Mouse (Mus musculus) ES-Bruce4 (cell line): ENCODE measurements around the gene Macrod2. TPM values are rescaled to one million over a fixed set of nuclear protein-coding genes. Genes with fewer than 3 reads are reported as not detected.

Source experiments
- H3K27ac ChIP-seq: 2 replicates; pipeline ENCODE4 v1.5.1; 2012; ENCODE audit warnings: low read length, inconsistent platforms; ENCODE audit not compliant: insufficient read depth
- H3K27me3 ChIP-seq: 2 replicates; pipeline ENCODE4 v1.6.1; 2012; ENCODE audit warnings: mild to moderate bottlenecking, low read length, inconsistent platforms; ENCODE audit not compliant: control insufficient read depth, poor library complexity, insufficient read depth, severe bottlenecking
- H3K36me3 ChIP-seq: 2 replicates; pipeline ENCODE4 v1.6.1; 2012; ENCODE audit warnings: inconsistent platforms, mild to moderate bottlenecking, low read length, moderate library complexity; ENCODE audit not compliant: control insufficient read depth, poor library complexity, insufficient read depth, severe bottlenecking
- H3K4me1 ChIP-seq: one replicate; pipeline ENCODE4 v1.8.1; 2011; ENCODE audit warnings: low read length; ENCODE audit not compliant: control insufficient read depth, insufficient read depth
- H3K4me3 ChIP-seq: 2 replicates; pipeline ENCODE4 v1.5.1; 2011; ENCODE audit warnings: low read depth, mild to moderate bottlenecking, low read length
- H3K9ac ChIP-seq: 2 replicates; pipeline ENCODE4 v1.6.1; 2012; ENCODE audit warnings: low read depth, mild to moderate bottlenecking, inconsistent platforms; ENCODE audit not compliant: poor library complexity, severe bottlenecking
- H3K9me3 ChIP-seq: replicated peaks from 2 replicates; pipeline ENCODE4 v1.6.1; 2012; ENCODE audit warnings: mild to moderate bottlenecking, low read length, inconsistent platforms; ENCODE audit not compliant: control insufficient read depth, poor library complexity, insufficient read depth, severe bottlenecking
- CTCF ChIP-seq: IDR thresholded peaks from one replicate; pipeline ENCODE4 v1.8.1; 2011; ENCODE audit warnings: low read depth, low read length
- EP300 ChIP-seq: IDR thresholded peaks from 2 replicates; pipeline ENCODE4 v1.6.1; 2011; ENCODE audit warnings: low read depth, low read length; ENCODE audit not compliant: insufficient read depth
- POLR2A ChIP-seq: IDR thresholded peaks from one replicate; pipeline ENCODE4 v1.8.1; 2011; ENCODE audit warnings: low read length; ENCODE audit not compliant: insufficient read depth
- polyA plus RNA-seq: library from polyadenylated mRNA; stranded (reverse); fragments of >200 nt; gene quantifications from 2 replicates; pipeline ENCODE4 v1.2.4, GENCODE M21; 2011; ENCODE audit warnings: low read depth; ENCODE audit not compliant: missing spikeins, insufficient read depth, insufficient read length

The Macrod2 gene
- polyA plus RNA-seq, 1 experiment = 11.9 TPM

DNA sequence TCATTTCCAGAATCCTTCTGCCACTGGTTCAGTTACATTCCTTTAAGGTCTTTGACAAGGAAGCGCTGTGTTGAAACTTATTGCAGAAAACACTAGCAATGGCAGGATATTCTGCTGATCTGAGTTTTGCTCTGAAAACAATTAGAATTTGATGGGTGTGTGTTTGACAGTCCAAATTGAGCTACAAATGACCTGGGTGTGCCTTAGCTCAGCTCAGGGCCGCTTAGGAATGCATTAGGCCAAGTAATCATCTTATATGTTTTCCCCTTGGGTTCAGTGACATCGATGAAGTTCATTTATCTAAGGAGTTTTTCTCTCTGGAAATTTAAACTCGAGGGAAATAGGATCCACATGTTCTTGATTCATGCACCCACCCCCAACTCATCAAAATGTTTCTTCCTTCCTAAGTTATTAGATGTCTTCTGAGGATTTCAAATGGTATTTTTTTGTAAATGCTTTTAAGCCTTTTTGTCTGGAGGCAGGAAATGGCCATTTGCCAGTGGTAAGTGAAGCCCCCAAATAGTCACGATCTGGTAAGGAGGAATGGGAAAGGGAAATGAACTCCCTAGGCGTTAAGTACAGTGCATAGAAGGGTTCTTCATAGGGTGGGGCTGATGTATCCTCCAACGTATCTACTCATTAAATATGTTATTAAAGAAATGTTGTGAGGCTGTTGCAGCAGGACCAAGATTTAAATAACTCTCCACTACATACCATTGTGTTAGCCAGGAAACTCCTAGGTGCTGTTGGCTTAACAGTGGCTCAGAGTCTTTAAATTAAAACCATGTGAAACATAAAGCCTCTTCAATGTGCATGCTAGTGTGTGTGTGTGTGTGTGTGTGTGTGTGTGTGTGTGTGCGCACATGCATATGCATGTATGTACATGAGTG is 1430.7 kb downstream of the Macrod2 start:
- Histone ChIP-seq H3K9me3 (no peaks in the 10 kb centered on the region), H3K36me3 (no peaks in the 10 kb centered on the region), H3K4me1 (no peaks in the 10 kb centered on the region), H3K27ac (no peak overlapping the region), H3K9ac (no peak overlapping the region), H3K27me3 (no peaks in the 10 kb centered on the region), H3K4me3 (no peak overlapping the region)
- TF ChIP-seq EP300 (no peak), CTCF (no peak), POLR2A (no peak)

DNA sequence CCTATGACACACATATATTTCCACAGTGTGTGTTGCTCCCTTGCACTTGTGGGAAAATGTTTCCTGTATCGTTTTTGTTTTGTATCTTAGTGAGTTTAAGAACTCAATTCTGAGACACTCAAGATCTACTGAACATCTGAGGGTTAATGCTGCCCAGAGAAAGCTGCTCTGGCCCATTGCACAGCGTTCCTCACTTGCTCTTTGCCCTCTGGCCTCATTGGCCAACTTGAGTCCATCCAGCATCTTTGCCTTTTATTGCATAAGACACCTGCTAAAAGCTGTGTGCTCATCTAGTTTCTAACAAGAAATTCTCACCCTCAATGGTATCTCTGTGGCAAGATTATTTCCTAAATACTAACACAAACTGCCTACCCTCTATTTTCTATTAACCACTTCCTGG is 1435.4 kb downstream of the Macrod2 start:
- Histone ChIP-seq H3K4me3 (no peak overlapping the region), H3K9ac (no peak overlapping the region), H3K4me1 (no peaks in the 10 kb centered on the region), H3K36me3 (no peaks in the 10 kb centered on the region), H3K27me3 (no peaks in the 10 kb centered on the region), H3K27ac (no peak overlapping the region), H3K9me3 (no peaks in the 10 kb centered on the region)
- TF ChIP-seq CTCF (no peak), EP300 (no peak), POLR2A (no peak)

DNA sequence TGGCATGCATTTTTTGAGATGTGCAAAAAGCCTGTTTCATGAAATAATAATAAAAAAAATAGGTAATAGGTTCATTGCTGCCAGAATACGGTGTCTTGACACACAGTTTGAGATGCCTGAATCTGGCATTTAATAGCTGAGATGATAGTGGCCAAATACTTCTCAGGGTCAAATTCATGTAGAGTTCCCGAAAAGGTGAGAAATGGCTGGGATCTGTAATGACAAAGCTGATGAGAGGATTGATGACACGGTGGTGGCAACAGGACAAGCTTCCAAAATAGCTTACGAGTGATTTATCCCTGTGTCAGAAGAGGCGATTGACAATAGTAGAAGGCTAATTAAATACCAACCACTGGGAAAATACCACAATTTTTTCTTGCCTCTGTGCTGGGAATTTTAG is 1436.4 kb downstream of the Macrod2 start:
- Histone ChIP-seq H3K4me1 (no peaks in the 10 kb centered on the region), H3K9ac (no peak overlapping the region), H3K9me3 (no peaks in the 10 kb centered on the region), H3K4me3 (no peak overlapping the region), H3K36me3 (no peaks in the 10 kb centered on the region), H3K27ac (no peak overlapping the region), H3K27me3 (no peaks in the 10 kb centered on the region)
- TF ChIP-seq POLR2A (no peak), CTCF (no peak), EP300 (no peak)

DNA sequence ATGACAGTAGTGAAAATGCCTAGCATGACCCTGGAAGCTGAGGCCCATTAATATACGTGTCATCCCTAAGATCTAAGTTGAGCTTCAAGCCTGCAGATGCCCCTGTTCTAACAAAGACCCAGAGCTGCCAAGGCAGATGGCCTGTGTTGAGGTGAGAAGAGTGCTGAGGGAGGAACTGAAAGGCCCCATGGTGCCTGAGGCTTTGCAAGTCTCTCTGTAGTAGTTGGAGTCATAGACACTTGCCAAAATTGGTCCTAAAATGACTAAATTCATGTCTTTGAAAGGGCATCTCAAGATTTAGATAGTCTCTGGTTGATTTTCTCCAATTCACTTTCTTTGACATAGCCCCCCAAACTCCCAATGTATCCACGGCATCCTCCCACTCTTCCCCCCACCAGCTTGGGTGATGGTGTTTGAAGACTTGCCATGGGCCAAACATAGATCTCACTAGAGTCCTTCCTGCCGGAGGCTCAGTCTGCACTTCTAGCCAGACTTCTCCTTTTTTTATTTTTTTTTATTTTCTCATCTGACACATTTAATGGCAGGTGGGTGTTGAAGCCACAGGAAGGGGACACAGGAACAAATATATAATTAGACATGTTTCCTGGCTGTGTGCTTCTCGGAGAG is 1439.2 kb downstream of the Macrod2 start:
- Histone ChIP-seq H3K36me3 (no peaks in the 10 kb centered on the region), H3K9me3 (no peaks in the 10 kb centered on the region), H3K27me3 (no peaks in the 10 kb centered on the region), H3K9ac (no peak overlapping the region), H3K4me3 (no peak overlapping the region), H3K27ac (no peak overlapping the region), H3K4me1 (no peaks in the 10 kb centered on the region)
- no peak for TF ChIP-seq EP300
- no peak for TF ChIP-seq POLR2A
- no peak for TF ChIP-seq CTCF

DNA sequence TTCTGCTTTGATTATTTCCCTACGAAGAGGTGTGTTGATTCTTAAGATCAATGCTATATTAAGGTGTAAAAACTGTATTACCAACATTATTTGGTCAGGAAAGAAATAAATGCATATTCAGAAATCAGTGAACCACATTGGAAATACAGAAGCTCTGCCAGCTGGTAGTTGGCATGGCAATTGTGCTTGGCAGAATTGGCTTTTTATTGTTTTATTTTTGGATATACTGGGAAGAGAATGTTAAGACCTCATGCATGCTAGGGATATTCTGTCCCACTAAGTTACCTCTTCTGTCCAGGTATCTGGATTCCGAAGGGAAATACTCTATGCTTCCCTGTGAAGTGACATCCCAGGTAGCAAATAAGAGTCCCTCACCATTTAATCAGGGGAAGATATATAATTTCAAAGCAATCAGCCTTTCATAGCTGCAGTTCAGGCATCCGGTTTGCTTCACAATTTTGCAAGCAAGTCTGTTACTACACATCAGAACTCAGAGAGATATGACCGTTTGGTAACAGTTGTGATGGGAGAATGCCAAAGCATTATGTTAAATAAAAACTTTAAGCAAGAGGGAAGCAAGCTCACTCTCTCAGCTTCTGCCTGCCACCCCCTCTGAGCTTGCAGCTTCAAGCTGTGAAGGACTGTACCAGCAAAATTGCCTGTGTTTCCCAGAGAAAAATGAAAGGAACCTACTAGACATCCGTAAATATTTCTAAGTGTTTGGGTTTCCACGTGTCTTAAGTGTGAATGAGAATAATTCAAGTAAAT is 1449.5 kb downstream of the Macrod2 start:
- H3K27ac ChIP-seq = no peak overlapping the region
- no peaks in the 10 kb centered on the region for H3K36me3 ChIP-seq
- H3K4me1 ChIP-seq = no peaks in the 10 kb centered on the region
- no peaks in the 10 kb centered on the region for H3K27me3 ChIP-seq
- no peak for TF ChIP-seq POLR2A
- TF ChIP-seq EP300 = no peak
- TF ChIP-seq CTCF = no peak
- H3K4me3 ChIP-seq = no peak overlapping the region
- no peak overlapping the region for H3K9ac ChIP-seq
- no peaks in the 10 kb centered on the region for H3K9me3 ChIP-seq

DNA sequence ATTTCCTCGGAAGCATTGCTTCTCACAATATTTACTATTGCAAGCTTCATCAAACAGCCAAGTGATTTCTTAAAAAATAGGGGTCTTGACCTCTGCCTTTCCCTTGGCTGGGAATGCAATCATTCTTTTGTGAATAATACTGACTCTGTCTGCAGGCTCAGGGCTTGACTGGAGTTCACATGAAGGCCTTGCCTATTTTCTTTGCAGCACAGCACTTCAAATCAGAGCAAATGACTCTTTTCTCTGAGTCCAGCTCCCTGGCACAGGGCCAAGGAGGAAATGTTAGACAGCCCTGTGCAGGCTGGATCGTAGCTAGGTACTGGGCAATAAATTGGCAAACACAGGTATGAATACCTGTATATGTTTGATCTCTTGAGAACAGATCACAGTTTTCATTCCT is 1464.1 kb downstream of the Macrod2 start:
- Histone ChIP-seq H3K9ac (no peak overlapping the region), H3K27me3 (no peaks in the 10 kb centered on the region), H3K36me3 (no peaks in the 10 kb centered on the region), H3K4me1 (no peaks in the 10 kb centered on the region), H3K9me3 (no peaks in the 10 kb centered on the region), H3K27ac (no peak overlapping the region), H3K4me3 (no peak overlapping the region)
- TF ChIP-seq CTCF (no peak), EP300 (no peak), POLR2A (no peak)
